ENCODE assay signal across 16 mouse cellular contexts in genomic region chr12:59663161-59663560, GRCm38 (mm10).
"Had no signal": no experiment of that assay in that cellular context is flagged by ENCODE, and none has a peak within 500 bp of the region (broad histone marks: within the 10 kb centered on the region; RNA-seq: fewer than 3 reads in every experiment).

No protein-coding gene starts in this region.

- H3K36me3 ChIP-seq: neural tube, embryonic 13.5 days; neural tube, embryonic 15.5 days; stomach, embryonic 15.5 days had no signal

- H3K9ac ChIP-seq: neural tube, embryonic 13.5 days; neural tube, embryonic 15.5 days; stomach, embryonic 15.5 days had no signal

- H3K27me3 ChIP-seq: neural tube, embryonic 13.5 days; neural tube, embryonic 15.5 days; stomach, embryonic 15.5 days had no signal

- H3K4me2 ChIP-seq: neural tube, embryonic 13.5 days; neural tube, embryonic 15.5 days; stomach, embryonic 15.5 days had no signal

- H3K9me3 ChIP-seq: neural tube, embryonic 13.5 days; neural tube, embryonic 15.5 days; stomach, embryonic 15.5 days had no signal

- H3K4me3 ChIP-seq: neural tube, embryonic 13.5 days; neural tube, embryonic 15.5 days; stomach, embryonic 15.5 days had no signal

- H3K4me1 ChIP-seq: neural tube, embryonic 13.5 days; neural tube, embryonic 15.5 days; stomach, embryonic 15.5 days had no signal

- DNase-seq: retina, postnatal 1 day; right cerebral cortex, adult 18-20 months; right cerebral cortex, postnatal 14 days; right cerebral cortex, postnatal 25 days; right cerebral cortex, postnatal 4 days; spleen, adult 18-20 months; thymus, adult 18-20 months; thymus, adult 2 months; thymus, postnatal 14 days; thymus, postnatal 25 days; thymus, postnatal 36 days; thymus, postnatal 4 days had no signal

- H3K27ac ChIP-seq: neural tube, embryonic 13.5 days; neural tube, embryonic 15.5 days; stomach, embryonic 15.5 days; stomach, postnatal 0 days had no signal
